Mouse (Mus musculus) heart, postnatal 0 days (tissue): ENCODE results near the gene Tmbim6.

ENCODE experiments used
- CTCF ChIP-seq: IDR thresholded peaks from 2 replicates; pipeline ENCODE4 v1.5.1; 2016; ENCODE audit warnings: antibody characterized with exemption, control low read depth, low read depth
- EP300 ChIP-seq: IDR thresholded peaks from 2 replicates; pipeline ENCODE4 v1.6.1; 2016; ENCODE audit warnings: antibody characterized with exemption, low read depth

GRCm38 (mm10) chr15:99433913-99434312, 41.2 kb downstream of the Tmbim6 start:
- TF ChIP-seq CTCF (no peak), EP300 (no peak)
